Mouse (Mus musculus) ES-CJ7 (cell line): ENCODE data around the gene CT030661.1.
A peak's percentile ranks its signal among the peaks of the same experiment; 100 is the strongest.
"Not testable (repeated sequence)": the region's sequence is repeated elsewhere in the genome, so short reads cannot be mapped to it uniquely, and the experiment has no call there.

Source experiments
- DNase-seq: peaks from one replicate; pipeline ENCODE4 v3.0.0; 2011; ENCODE audit warnings: low read depth, low spot score

Gene CT030661.1

GRCm38 (mm10) chr17:22314730-22315226, at the start of gene CT030661.1:
Gene CT030661.1, minus strand, starts transcription at chr17:22314837.
- peak; percentile 94 for DNase-seq

GRCm38 (mm10) chr17:22363895-22364294, 49.3 kb upstream of the CT030661.1 start:
- DNase-seq: peak; percentile 59

- peak; percentile 33 for DNase-seq
Observed at GRCm38 (mm10) chr17:22361101-22361781, 46.6 kb upstream of the CT030661.1 start, which contains the start of the genes Zfp944 and Zfp758. Gene Zfp944, minus strand, starts transcription at chr17:22361400. Gene Zfp758, plus strand, starts transcription at chr17:22361453.

GRCm38 (mm10) chr17:22360572-22360971, 45.9 kb upstream of the CT030661.1 start:
- no peak for DNase-seq

GRCm38 (mm10) chr17:22352794-22353193, 38.2 kb upstream of the CT030661.1 start:
- peak; percentile 62 for DNase-seq

GRCm38 (mm10) chr17:22315247-22315646, 610 bp upstream of the CT030661.1 start:
- not testable (repeated sequence) for DNase-seq

GRCm38 (mm10) chr17:22314219-22314618, 418 bp downstream of the CT030661.1 start:
- DNase-seq: not testable (repeated sequence)
